Mouse (Mus musculus): ENCODE results near the gene Gm28374.
A peak's percentile ranks its signal among the peaks of the same experiment; 100 is the strongest.

Gene Gm28374

DNA sequence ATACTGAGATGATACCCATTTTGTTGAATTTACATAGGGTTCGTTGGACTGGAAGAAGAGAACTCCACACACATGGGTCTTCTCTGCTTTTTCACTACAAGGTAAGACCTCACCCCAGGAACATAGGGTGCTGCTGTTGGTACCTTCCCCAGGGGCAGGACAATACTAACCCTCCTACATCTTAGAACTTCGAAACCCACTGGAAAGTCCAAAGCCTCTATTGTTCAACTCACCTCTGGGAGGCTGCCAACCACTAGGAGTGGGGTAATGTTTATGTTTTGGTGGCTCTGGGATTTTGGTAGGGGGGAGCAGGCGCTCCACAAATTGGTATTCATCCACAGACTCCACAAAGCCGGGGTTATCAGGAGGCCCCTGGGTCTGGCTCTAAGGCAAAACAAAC lies 25.4 kb downstream of the Gm28374 start:
- DNase-seq (ENCODE audit: low read depth) = no peak

- DNase-seq (ENCODE audit: low read depth) = no peak
Observed at GRCm38 (mm10) chr19:6054296-6054695, 27.8 kb downstream of the Gm28374 start.

DNA sequence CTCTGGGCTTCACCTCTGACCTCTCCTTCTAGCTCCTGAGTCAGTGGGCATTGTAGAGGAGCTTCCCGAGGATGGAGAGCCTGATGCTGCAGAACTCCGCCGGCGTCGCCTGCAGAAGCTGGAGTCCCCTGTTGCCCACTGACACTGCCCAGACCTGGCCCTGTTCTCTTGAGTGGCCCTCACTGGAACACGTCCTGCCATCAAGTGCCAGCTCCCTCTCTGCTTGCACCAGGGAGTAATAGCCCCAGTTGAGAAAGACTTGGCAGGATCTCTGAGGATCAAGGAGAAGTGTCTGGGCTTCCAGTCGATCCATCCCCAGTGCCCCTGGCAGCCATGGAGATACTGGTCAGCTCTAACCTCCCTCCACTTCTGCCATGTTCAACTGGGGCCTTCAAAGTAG lies 29.5 kb downstream of the Gm28374 start:
- DNase-seq (ENCODE audit: low read depth) = no peak

DNA sequence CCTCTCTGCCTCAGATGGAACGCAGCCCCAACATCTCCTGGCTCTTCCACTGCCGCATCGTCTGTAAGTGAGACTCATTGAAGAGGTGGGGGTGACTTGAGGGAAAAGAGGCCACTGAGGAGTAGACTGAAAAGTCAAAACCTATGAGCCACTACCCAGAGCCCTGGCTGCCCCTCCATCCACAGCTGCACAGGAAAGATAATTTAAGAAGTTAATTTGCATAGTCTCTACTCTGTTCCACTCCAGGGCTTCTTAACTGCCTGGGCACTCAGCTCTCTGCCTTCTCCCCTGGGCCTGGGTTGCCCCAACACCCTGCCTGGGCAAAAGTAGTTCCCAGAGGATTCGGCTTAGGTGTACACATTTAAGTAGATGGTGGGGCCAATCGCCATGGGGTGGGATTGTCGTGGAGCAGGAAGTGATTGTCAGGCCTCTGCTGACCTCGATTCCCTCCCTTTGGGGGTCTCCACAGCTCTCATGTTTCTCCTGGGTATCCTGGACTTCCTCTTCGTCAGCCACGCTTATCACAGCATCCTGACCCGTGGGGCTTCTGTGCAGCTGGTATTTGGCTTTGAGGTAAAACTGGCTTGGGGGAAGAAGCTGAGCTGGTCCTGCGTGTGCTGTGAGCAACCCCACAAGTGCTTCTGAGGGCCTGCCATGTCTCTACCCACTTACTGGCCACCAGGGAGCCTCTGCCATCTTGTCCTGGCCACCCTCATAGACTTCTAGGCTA lies 33.2 kb downstream of the Gm28374 start:
- DNase-seq (ENCODE audit: low read depth) = no peak

GRCm38 (mm10) chr19:6047899-6048166 lies 34.2 kb downstream of the Gm28374 start:
- DNase-seq (ENCODE audit: low read depth) = no peak

DNA sequence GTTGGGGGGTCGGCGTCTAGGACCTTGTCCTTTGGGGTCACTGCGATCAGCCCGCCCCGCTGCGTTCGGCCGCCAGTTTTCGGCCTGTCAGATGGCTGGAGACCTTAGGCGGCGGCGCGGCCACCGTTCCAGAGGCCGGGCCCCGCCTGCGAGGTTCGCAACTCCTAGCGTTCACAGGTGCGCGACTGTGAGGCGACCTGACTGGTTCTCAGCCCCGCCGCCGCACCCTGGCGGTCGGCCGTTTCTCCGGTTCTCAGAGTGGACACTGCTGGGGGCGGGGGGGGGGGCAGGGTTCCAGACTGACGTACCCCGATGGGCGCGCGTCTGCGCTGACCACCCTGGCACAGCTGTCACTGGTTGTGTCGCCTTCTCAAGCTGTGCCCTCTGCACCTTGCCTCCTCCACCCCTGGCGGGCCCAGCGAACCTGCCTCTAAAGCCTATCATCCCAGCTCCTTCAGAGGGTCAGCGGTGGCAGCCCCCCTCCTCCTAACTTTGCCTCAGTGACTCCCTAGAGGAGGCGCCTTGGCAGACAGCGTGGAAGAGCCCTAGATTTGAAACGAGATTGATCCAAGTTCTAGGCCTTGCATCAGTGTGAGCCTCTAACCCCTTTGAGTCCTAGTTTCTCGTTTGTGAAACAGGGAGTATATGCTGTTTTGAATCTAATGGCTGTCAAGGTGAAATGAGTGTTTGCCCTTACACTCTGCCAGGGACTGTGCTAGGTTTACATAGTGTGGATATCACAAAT lies 34.7 kb downstream of the Gm28374 start:
- no peak for DNase-seq (ENCODE audit: low read depth)

GRCm38 (mm10) chr19:6046294-6047153 lies 35.5 kb downstream of the Gm28374 start, which contains the start of gene Syvn1:
TSS of gene Syvn1 (plus strand) at chr19:6046576.
- DNase-seq (ENCODE audit: low read depth) = peak; percentile 98

GRCm38 (mm10) chr19:6045366-6046293 lies 36.4 kb downstream of the Gm28374 start:
- DNase-seq (ENCODE audit: low read depth) = peak; percentile 86

- DNase-seq (ENCODE audit: low read depth) = peak; percentile 80
Observed at GRCm38 (mm10) chr19:6044102-6044501, 38.0 kb downstream of the Gm28374 start.

DNA sequence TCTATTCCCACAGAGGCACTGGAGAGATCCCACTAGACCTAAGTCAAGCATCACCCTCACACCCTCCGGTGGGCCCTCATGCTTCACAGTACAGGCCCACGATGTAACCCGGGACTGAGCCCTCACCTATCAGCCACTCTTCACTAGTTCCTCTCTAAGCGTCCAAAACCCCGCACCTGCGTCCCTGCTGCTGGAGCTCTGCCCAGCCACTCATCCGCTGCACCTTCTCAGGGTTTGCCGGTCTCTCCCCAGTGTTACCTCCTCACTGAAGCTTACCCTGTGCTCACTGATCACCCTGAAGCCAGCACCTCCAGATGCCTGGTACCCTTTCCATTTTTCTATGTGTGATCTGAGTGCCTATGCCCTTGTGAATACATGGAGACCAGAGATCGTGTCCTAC lies 39.8 kb downstream of the Gm28374 start:
- DNase-seq (ENCODE audit: low read depth) = no peak

- DNase-seq (ENCODE audit: low read depth) = peak; percentile 61
Observed at GRCm38 (mm10) chr19:6040002-6040401, 42.1 kb downstream of the Gm28374 start.

- DNase-seq (ENCODE audit: low read depth) = no peak
Observed at GRCm38 (mm10) chr19:6038326-6038725, 43.7 kb downstream of the Gm28374 start.

GRCm38 (mm10) chr19:6037695-6038094 lies 44.4 kb downstream of the Gm28374 start:
- no peak for DNase-seq (ENCODE audit: low read depth)

DNA sequence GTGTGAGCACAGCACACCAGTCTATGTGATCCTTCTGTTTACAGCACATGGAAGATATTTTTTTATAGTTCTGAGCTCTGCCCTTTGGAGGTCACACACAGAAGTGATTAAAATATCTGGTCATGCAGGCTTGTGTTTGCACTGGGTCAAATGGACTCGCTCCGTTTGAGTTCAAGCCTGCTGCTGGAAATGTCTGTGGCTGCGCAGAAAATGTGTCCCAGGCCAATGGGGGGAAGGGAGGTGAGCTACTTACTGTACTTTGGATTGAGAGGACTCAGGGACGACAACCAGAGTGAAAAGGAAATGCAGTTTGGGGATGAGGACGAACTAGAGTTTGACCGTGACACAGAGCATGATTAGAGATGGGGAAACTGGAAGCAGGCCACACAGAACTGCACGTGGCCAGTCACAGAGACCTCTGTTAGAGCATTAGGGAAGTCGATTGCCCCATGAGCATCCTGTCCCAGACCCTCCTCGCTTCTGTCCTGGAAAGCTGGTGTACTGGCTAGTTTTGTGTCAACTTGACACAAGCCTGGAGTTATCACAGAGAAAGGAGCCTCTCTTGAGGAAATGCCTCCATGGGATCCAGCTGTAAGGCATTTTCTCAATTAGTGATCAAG lies 46.0 kb downstream of the Gm28374 start:
- DNase-seq (ENCODE audit: low read depth) = no peak

DNA sequence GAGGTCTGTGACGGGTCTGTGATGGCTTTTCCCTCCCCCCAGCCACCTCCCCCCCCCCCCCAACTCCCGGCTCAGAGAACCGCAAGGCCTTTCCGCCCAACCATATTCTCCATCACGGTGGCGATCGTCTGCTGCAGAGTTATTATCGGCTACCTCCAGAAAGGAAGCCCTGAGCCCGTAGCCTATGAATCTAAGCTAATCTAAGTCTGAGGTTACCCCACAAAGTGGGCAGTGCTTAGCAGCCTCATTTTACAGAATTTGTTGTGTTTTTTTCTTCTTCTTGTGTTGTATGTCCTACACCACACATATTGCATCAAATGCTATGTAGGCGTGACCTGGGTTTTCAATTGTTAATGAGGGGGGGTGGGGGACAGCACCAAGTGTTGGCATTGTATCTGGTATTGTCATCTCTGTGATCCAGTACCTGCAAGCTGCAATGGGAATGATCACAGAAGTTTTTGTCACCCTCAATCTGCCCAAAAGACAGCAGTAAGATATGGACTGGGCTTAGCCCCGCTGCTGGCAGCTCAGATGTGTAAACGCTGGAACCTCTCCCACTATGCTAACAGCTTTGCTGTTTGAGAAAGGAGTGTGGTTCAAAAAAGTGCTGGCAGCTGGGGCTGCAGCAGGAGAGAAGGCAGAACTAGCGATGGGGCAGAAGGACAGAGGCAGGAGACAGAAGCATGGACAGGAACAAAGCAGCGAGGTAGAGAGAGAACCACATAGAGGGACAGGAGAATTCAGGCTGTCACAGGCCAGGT lies 51.4 kb downstream of the Gm28374 start:
- no peak for DNase-seq (ENCODE audit: low read depth)

- DNase-seq (ENCODE audit: low read depth) = no peak
Observed at GRCm38 (mm10) chr19:6029426-6029825, 52.6 kb downstream of the Gm28374 start.

DNA sequence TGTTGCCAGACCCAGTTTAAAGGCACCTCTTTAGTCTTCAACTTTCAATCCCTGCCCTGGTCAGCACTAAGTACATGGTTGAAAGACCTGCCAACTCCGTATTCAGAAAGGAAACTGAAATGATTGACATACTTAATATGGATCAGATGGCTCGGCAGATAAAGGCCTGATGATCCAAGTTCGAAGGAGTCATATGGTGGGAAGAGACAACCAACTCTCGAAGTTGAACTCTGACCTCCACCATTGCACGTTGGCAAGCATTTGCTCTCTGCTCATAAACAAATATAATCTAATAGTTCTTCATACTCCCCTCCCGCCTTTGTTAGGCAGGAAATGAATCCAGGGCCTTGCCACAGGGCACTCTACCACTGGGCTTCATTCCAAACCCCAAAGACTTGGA lies 53.1 kb downstream of the Gm28374 start:
- no peak for DNase-seq (ENCODE audit: low read depth)
